Mouse (Mus musculus): ENCODE measurements around the gene Fermt3. TPM values are rescaled to one million over a fixed set of nuclear protein-coding genes. Genes with fewer than 3 reads are reported as not detected.

Gene Fermt3
- polyA plus RNA-seq, 1 experiment from 2014 or later = 3.8 TPM

- H3K4me2 ChIP-seq (replicated peaks) = peak overlapping the region; percentile 86
- ATAC-seq (ENCODE audit: low FRiP score) = no peak
- peak; percentile 54 for DNase-seq (ENCODE audit: low spot score)
These were observed 21.4 kb upstream of the Fermt3 start for GRCm38 (mm10) chr19:7040637-7041130.

GRCm38 (mm10) chr19:7039841-7040636 is 20.8 kb upstream of the Fermt3 start, which contains the start of gene Stip1:
Stip1 (minus strand) TSS chr19:7039967.
- Histone ChIP-seq H3K36me3 (replicated peaks; ENCODE audit: control insufficient read depth, insufficient read depth) (peaks cover 11% of the 10 kb centered on the region), H3K27ac (peak within 1 kb of the TSS; percentile 95), H3K4me3 (replicated peaks; ENCODE audit: low read length) (peak within 1 kb of the TSS; percentile 84), H3K4me1 (replicated peaks; ENCODE audit: control insufficient read depth, insufficient read depth, low read length) (peaks cover 25% of the 10 kb centered on the region), H3K4me2 (replicated peaks) (peak within 1 kb of the TSS; percentile 89), H3K9me3 (ENCODE audit: control insufficient read depth, low read length) (no peaks in the 10 kb centered on the region), H3K9ac (peak within 1 kb of the TSS; percentile 91), H3K27me3 (ENCODE audit: control insufficient read depth, insufficient read depth, low read length) (no peaks in the 10 kb centered on the region)
- peak; percentile 99 for ATAC-seq (ENCODE audit: low FRiP score)
- peak; percentile 98 for DNase-seq (ENCODE audit: low spot score)
- WGBS = under 1% methylated on average over 49 of the region's 49 CpGs

More at GRCm38 (mm10) chr19:7040637-7041130, 21.4 kb upstream of the Fermt3 start:
- peaks cover 25% of the 10 kb centered on the region for H3K4me1 ChIP-seq (replicated peaks; ENCODE audit: control insufficient read depth, insufficient read depth, low read length)
- peak overlapping the region; percentile 67 for H3K9ac ChIP-seq
- peaks cover 5% of the 10 kb centered on the region; the same call in 1 of the 2 replicates for H3K36me3 ChIP-seq (replicated peaks; ENCODE audit: control insufficient read depth, insufficient read depth)
- WGBS = 25% methylated on average over 13 of the region's 13 CpGs
- peak overlapping the region; percentile 43 for H3K4me3 ChIP-seq (replicated peaks; ENCODE audit: low read length)
- H3K27ac ChIP-seq = peak overlapping the region; percentile 95
- no peaks in the 10 kb centered on the region for H3K9me3 ChIP-seq (ENCODE audit: control insufficient read depth, low read length)
- H3K27me3 ChIP-seq (ENCODE audit: control insufficient read depth, insufficient read depth, low read length) = no peaks in the 10 kb centered on the region

- Histone ChIP-seq H3K4me3 (replicated peaks; ENCODE audit: low read length) (peak overlapping the region; percentile 84), H3K27ac (peak overlapping the region; percentile 92), H3K9ac (peak overlapping the region; percentile 91), H3K9me3 (ENCODE audit: control insufficient read depth, low read length) (no peaks in the 10 kb centered on the region), H3K4me1 (replicated peaks; ENCODE audit: control insufficient read depth, insufficient read depth, low read length) (peaks cover 25% of the 10 kb centered on the region), H3K4me2 (replicated peaks) (peak overlapping the region; percentile 89), H3K36me3 (replicated peaks; ENCODE audit: control insufficient read depth, insufficient read depth) (peaks cover 18% of the 10 kb centered on the region), H3K27me3 (ENCODE audit: control insufficient read depth, insufficient read depth, low read length) (no peaks in the 10 kb centered on the region)
- peak; percentile 66 for DNase-seq (ENCODE audit: low spot score)
- WGBS = 1% methylated on average over 35 of the region's 35 CpGs
- ATAC-seq (ENCODE audit: low FRiP score) = peak; percentile 1; the same call in 1 of the 2 replicates
These were observed 19.9 kb upstream of the Fermt3 start for GRCm38 (mm10) chr19:7039088-7039720.

GRCm38 (mm10) chr19:7034006-7034405 is 14.7 kb upstream of the Fermt3 start:
- peaks cover 69% of the 10 kb centered on the region for H3K36me3 ChIP-seq (replicated peaks; ENCODE audit: control insufficient read depth, insufficient read depth)
- 95% methylated on average over 5 of the region's 5 CpGs for WGBS
- H3K9ac ChIP-seq = no peak overlapping the region
- no peaks in the 10 kb centered on the region for H3K27me3 ChIP-seq (ENCODE audit: control insufficient read depth, insufficient read depth, low read length)
- no peak overlapping the region for H3K4me2 ChIP-seq (replicated peaks)
- ATAC-seq (ENCODE audit: low FRiP score) (no peak), DNase-seq (ENCODE audit: low spot score) (no peak)
- no peak overlapping the region for H3K4me3 ChIP-seq (replicated peaks; ENCODE audit: low read length)
- peaks cover 19% of the 10 kb centered on the region for H3K4me1 ChIP-seq (replicated peaks; ENCODE audit: control insufficient read depth, insufficient read depth, low read length)
- no peak overlapping the region for H3K27ac ChIP-seq
- H3K9me3 ChIP-seq (ENCODE audit: control insufficient read depth, low read length) = no peaks in the 10 kb centered on the region

GRCm38 (mm10) chr19:7029531-7029930 is 10.3 kb upstream of the Fermt3 start:
- ATAC-seq (ENCODE audit: low FRiP score) = no peak
- WGBS = 97% methylated on average over 5 of the region's 5 CpGs
- H3K4me3 ChIP-seq (replicated peaks; ENCODE audit: low read length) = no peak overlapping the region
- no peak overlapping the region for H3K4me2 ChIP-seq (replicated peaks)
- no peak overlapping the region for H3K27ac ChIP-seq
- no peak for DNase-seq (ENCODE audit: low spot score)
- H3K9ac ChIP-seq = no peak overlapping the region
- no peaks in the 10 kb centered on the region for H3K9me3 ChIP-seq (ENCODE audit: control insufficient read depth, low read length)
- H3K36me3 ChIP-seq (replicated peaks; ENCODE audit: control insufficient read depth, insufficient read depth) = peaks cover 97% of the 10 kb centered on the region
- no peaks in the 10 kb centered on the region for H3K27me3 ChIP-seq (ENCODE audit: control insufficient read depth, insufficient read depth, low read length)
- no peaks in the 10 kb centered on the region for H3K4me1 ChIP-seq (replicated peaks; ENCODE audit: control insufficient read depth, insufficient read depth, low read length)

- peak; percentile 70; the same call in 1 of the 2 replicates for ATAC-seq (ENCODE audit: low FRiP score)
- peaks cover 72% of the 10 kb centered on the region for H3K36me3 ChIP-seq (replicated peaks; ENCODE audit: control insufficient read depth, insufficient read depth)
These were observed 964 bp upstream of the Fermt3 start for GRCm38 (mm10) chr19:7020224-7020641.

GRCm38 (mm10) chr19:7018546-7018945 is 723 bp downstream of the Fermt3 start:
- Histone ChIP-seq H3K36me3 (replicated peaks; ENCODE audit: control insufficient read depth, insufficient read depth) (peaks cover 55% of the 10 kb centered on the region), H3K4me3 (replicated peaks; ENCODE audit: low read length) (no peak overlapping the region), H3K4me2 (replicated peaks) (no peak overlapping the region), H3K9me3 (ENCODE audit: control insufficient read depth, low read length) (no peaks in the 10 kb centered on the region), H3K27me3 (ENCODE audit: control insufficient read depth, insufficient read depth, low read length) (no peaks in the 10 kb centered on the region), H3K27ac (no peak overlapping the region), H3K4me1 (replicated peaks; ENCODE audit: control insufficient read depth, insufficient read depth, low read length) (no peaks in the 10 kb centered on the region), H3K9ac (no peak overlapping the region)
- no peak for DNase-seq (ENCODE audit: low spot score)
- WGBS = 94% methylated on average over 11 of the region's 11 CpGs
- ATAC-seq (ENCODE audit: low FRiP score) = no peak

More at GRCm38 (mm10) chr19:7020224-7020641, 964 bp upstream of the Fermt3 start:
- no peaks in the 10 kb centered on the region for H3K27me3 ChIP-seq (ENCODE audit: control insufficient read depth, insufficient read depth, low read length)
- H3K9ac ChIP-seq = no peak overlapping the region
- H3K4me3 ChIP-seq (replicated peaks; ENCODE audit: low read length) = no peak overlapping the region
- no peak overlapping the region for H3K27ac ChIP-seq
- H3K9me3 ChIP-seq (ENCODE audit: control insufficient read depth, low read length) = no peaks in the 10 kb centered on the region
- 48% methylated on average over 3 of the region's 3 CpGs for WGBS
- DNase-seq (ENCODE audit: low spot score) = peak; percentile 61
- no peak overlapping the region for H3K4me2 ChIP-seq (replicated peaks)
- H3K4me1 ChIP-seq (replicated peaks; ENCODE audit: control insufficient read depth, insufficient read depth, low read length) = no peaks in the 10 kb centered on the region

GRCm38 (mm10) chr19:7017541-7018457 is 1.5 kb downstream of the Fermt3 start:
- no peak for DNase-seq (ENCODE audit: low spot score)
- Histone ChIP-seq H3K4me3 (replicated peaks; ENCODE audit: low read length) (no peak overlapping the region), H3K27me3 (ENCODE audit: control insufficient read depth, insufficient read depth, low read length) (no peaks in the 10 kb centered on the region), H3K9ac (no peak overlapping the region), H3K36me3 (replicated peaks; ENCODE audit: control insufficient read depth, insufficient read depth) (peaks cover 48% of the 10 kb centered on the region), H3K4me1 (replicated peaks; ENCODE audit: control insufficient read depth, insufficient read depth, low read length) (no peaks in the 10 kb centered on the region), H3K27ac (no peak overlapping the region), H3K4me2 (replicated peaks) (no peak overlapping the region), H3K9me3 (ENCODE audit: control insufficient read depth, low read length) (no peaks in the 10 kb centered on the region)
- ATAC-seq (ENCODE audit: low FRiP score) = no peak
- 92% methylated on average over 12 of the region's 12 CpGs for WGBS
